Mouse (Mus musculus) lung, embryonic 15.5 days (tissue): ENCODE measurements around the gene Olfr463. TPM values are rescaled to one million over a fixed set of nuclear protein-coding genes. Genes with fewer than 3 reads are reported as not detected.
"Not testable (repeated sequence)": the region's sequence is repeated elsewhere in the genome, so short reads cannot be mapped to it uniquely, and the experiment has no call there.

Experiments
- ATAC-seq: fragments of 200-750 bp; cut with Nextera tagmentation; 2 replicates; pipeline ENCODE4 v1.8.0; 2017; ENCODE audit warnings: moderate number of reproducible peaks, borderline replicate concordance; ENCODE audit not compliant: low FRiP score, low TSS enrichment; ENCODE audit errors: extremely low read depth
- H3K27ac ChIP-seq: fragments of 300-500 bp; sonication (generic); 2 replicates; pipeline ENCODE4 v1.5.1; 2015; ENCODE audit warnings: moderate library complexity, mild to moderate bottlenecking, inconsistent platforms
- H3K27me3 ChIP-seq: fragments of 300-500 bp; sonication (generic); 2 replicates; pipeline ENCODE4 v1.6.1; 2015; ENCODE audit warnings: inconsistent platforms
- H3K36me3 ChIP-seq: fragments of 300-500 bp; sonication (generic); 2 replicates; pipeline ENCODE4 v1.6.1; 2015; ENCODE audit warnings: inconsistent platforms
- H3K4me1 ChIP-seq: fragments of 300-500 bp; sonication (generic); 2 replicates; pipeline ENCODE4 v1.6.1; 2015; ENCODE audit warnings: inconsistent platforms
- H3K4me2 ChIP-seq: fragments of 300-500 bp; sonication (generic); 2 replicates; pipeline ENCODE4 v1.6.1; 2015; ENCODE audit warnings: inconsistent platforms, mild to moderate bottlenecking, moderate library complexity
- H3K4me3 ChIP-seq: fragments of 300-500 bp; sonication (generic); 2 replicates; pipeline ENCODE4 v1.5.1; 2015; ENCODE audit warnings: mild to moderate bottlenecking, inconsistent platforms
- H3K9ac ChIP-seq: fragments of 300-500 bp; sonication (generic); 2 replicates; pipeline ENCODE4 v1.6.1; 2015; ENCODE audit warnings: inconsistent platforms
- H3K9me3 ChIP-seq: fragments of 300-500 bp; sonication (generic); 2 replicates; pipeline ENCODE4 v1.6.1; 2016; ENCODE audit warnings: inconsistent platforms
- WGBS: fragments of 180-500 bp; shearing (Covaris S2); methylation state at CpG from one replicate; pipeline ENCODE4 v1.1.7; 2015; 5-methylcytosine and 5-hydroxymethylcytosine counted together
- polyA plus RNA-seq: library from polyadenylated mRNA; unstranded; fragments of >200 nt; fragmentation: Nextera tagmentation; extraction: Ambion mirVana; gene quantifications from 2 replicates; pipeline ENCODE4 v1.2.1, GENCODE M21; 2015

The Olfr463 gene
- polyA plus RNA-seq, 1 experiment from 2014 or later: not detected

DNA sequence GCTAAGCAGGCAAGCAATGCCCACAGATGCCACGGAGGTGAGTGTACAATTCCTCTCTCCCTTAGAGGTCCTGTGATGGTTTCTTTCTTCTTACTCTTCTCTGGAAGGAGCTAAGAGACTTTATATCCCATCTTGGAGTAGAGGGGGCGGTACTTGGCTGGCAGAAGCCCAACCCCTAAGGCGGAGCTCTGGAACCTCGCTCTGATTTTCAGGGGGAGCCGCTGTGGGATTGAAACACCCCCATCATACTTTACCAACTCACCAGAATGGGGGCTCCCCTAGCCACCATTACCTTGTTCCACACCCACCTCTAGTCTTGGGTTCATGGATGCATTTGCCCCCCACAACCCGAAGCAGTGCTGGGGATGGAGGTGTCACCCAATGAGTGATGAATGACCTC is 21.8 kb downstream of the Olfr463 start, which contains the start of gene Epx:
Gene Epx (minus strand): TSS at position 101 of the 400 bp plus-strand sequence.
- H3K36me3 ChIP-seq: no peaks in the 10 kb centered on the region
- no peak within 1 kb of the TSS for H3K27ac ChIP-seq
- H3K4me3 ChIP-seq: no peak within 1 kb of the TSS
- H3K4me2 ChIP-seq: no peak within 1 kb of the TSS
- H3K4me1 ChIP-seq: no peaks in the 10 kb centered on the region
- H3K9ac ChIP-seq: no peak within 1 kb of the TSS
- no peaks in the 10 kb centered on the region for H3K27me3 ChIP-seq
- H3K9me3 ChIP-seq: no peaks in the 10 kb centered on the region
- WGBS: 77% methylated on average over 6 of the region's 6 CpGs
- no peak for ATAC-seq

DNA sequence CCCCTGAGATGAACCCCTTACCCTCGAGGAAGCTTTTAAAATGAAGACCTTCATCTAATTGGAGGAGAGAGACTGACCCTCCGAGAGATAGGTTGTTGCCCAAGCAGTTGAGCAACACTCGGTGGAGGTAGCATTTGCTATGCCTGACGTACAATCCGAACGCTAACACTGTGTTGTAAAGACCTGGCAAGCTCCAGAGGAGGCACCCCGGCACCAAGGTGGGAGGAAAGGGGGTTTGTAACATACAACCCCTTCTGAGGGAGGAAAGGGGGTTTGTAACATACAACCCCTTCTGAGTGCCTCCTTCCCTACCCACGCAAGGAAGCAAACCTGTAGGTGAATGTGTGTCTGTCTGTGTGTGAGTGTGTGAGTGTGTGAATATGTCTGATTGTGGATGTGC is 25.4 kb downstream of the Olfr463 start:
- 26% methylated on average over 8 of the region's 8 CpGs for WGBS
- no peak overlapping the region for H3K4me3 ChIP-seq
- no peak overlapping the region for H3K4me2 ChIP-seq
- ATAC-seq: no peak
- H3K36me3 ChIP-seq: no peaks in the 10 kb centered on the region
- H3K9me3 ChIP-seq: no peaks in the 10 kb centered on the region
- no peak overlapping the region for H3K9ac ChIP-seq
- no peaks in the 10 kb centered on the region for H3K4me1 ChIP-seq
- no peaks in the 10 kb centered on the region for H3K27me3 ChIP-seq
- H3K27ac ChIP-seq: no peak overlapping the region

DNA sequence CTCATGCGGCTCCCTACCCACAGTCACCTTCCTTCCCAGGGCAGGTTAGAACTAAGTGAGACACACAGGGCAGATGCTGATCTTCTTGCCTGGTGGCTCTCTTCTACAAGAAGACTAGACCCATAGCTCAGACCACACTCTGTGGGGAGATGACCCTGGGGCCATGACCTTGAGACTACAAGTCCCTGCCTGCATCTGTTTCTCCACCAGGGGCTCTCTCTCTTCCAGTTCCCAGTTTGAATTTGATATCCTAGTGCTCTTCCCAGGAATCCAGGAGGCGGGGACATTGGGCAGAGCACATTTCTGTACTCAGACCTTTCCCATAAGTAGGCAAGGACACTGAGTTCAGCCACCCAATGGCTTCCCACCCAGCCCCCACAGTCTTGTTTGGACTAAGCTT is 27.1 kb downstream of the Olfr463 start:
- WGBS: 76% methylated on average over 2 of the region's 2 CpGs

DNA sequence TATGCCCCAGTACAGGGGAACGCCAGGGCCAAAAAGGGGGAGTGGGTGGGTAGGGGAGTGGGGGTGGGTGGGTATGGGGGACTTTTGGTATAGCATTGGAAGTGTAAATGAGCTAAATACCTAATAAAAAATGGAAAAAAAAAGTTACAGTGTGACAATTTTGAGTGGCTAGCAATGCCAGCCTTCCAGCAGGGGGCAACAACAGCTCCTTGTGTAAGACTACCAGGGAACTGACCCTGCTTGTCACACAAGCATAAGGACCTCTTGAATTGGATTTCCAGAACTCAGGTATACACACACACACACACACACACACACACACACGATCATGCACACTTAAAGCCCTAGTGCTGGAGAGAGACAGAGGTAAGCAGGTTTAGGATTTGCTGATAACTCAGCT is 30.3 kb downstream of the Olfr463 start:
- not testable (repeated sequence) for H3K4me1 ChIP-seq, H3K27ac ChIP-seq, H3K9me3 ChIP-seq, H3K4me2 ChIP-seq, ATAC-seq, H3K9ac ChIP-seq, H3K36me3 ChIP-seq, H3K27me3 ChIP-seq, H3K4me3 ChIP-seq
- 70% methylated on average over 1 of the region's 2 CpGs for WGBS

More for the DNA sequence above, 27.1 kb downstream of the Olfr463 start:
- Histone ChIP-seq H3K4me1 (no peaks in the 10 kb centered on the region), H3K4me2 (no peak overlapping the region), H3K9ac (no peak overlapping the region), H3K36me3 (no peaks in the 10 kb centered on the region), H3K27ac (no peak overlapping the region), H3K4me3 (no peak overlapping the region), H3K9me3 (no peaks in the 10 kb centered on the region), H3K27me3 (no peaks in the 10 kb centered on the region)
- ATAC-seq: no peak

DNA sequence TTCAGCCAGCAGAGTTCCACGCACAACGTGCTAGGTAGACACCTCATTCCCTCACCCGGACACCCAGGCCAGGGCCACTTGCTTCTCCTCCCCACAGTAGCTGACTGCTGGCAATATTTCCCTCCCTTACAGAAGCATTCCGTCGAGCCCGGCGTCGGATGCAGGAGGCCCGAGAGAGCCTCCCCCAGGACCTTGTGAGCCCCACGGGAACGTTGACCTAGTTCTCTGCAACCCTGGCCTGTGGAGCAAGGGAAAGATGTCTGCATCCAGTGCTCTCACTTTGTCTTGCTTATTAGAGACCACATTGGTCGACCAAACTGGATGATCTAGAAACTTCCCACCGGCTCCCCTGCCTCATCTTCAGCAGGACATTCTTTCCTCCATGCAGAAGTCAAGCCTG is 34.4 kb downstream of the Olfr463 start:
- no peak for ATAC-seq
- WGBS: 87% methylated on average over 13 of the region's 13 CpGs

DNA sequence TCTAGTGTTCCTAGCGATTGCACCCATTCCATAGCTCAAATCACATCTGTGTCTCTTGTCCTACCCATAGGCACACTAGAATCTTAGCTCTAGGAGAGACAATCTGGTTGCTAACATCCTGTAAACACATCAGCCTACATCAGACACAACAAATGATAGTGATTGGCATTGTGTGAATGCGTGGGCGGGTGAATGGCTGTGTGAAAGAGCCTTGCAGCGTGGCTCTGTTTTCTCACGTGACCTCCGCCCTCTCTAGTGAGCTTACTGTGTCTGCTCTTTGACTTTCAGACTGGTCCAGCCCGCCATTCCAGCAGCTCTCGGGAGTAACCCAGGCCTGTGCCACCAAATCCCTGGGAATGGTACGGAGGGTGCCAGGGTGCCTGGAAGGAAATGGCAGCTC is 36.8 kb downstream of the Olfr463 start:
- Histone ChIP-seq H3K9ac (no peak overlapping the region), H3K4me2 (no peak overlapping the region), H3K9me3 (no peaks in the 10 kb centered on the region), H3K27me3 (no peaks in the 10 kb centered on the region), H3K27ac (no peak overlapping the region), H3K36me3 (peaks cover 26% of the 10 kb centered on the region), H3K4me1 (no peaks in the 10 kb centered on the region), H3K4me3 (no peak overlapping the region)
- no peak for ATAC-seq
- 80% methylated on average over 9 of the region's 9 CpGs for WGBS

More for the DNA sequence above, 34.4 kb downstream of the Olfr463 start:
- Histone ChIP-seq H3K27ac (no peak overlapping the region), H3K36me3 (peaks cover 12% of the 10 kb centered on the region; the same call in 1 of the 2 replicates), H3K27me3 (no peaks in the 10 kb centered on the region), H3K9me3 (no peaks in the 10 kb centered on the region), H3K4me3 (no peak overlapping the region), H3K4me2 (no peak overlapping the region), H3K4me1 (no peaks in the 10 kb centered on the region), H3K9ac (no peak overlapping the region)

DNA sequence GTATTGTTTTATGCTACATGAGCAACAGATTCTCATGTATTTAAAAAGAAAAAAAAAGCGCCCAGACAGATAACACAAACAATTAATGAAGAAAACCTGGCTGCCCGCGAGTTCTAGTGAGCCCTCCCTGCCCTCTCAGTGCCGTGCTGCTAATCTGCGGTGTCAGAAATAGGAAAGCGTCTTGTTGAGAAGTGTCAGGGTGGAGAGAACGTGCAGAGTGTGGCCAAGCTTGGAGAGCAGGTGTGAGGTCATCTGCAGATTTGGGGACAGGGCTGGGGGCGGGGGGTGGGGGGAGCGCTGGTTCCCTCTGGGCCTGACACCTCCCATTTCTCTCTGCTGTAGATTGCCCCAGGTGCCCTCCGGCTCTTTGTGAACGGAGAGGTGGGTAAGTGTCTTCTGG is 37.9 kb downstream of the Olfr463 start:
- Histone ChIP-seq H3K4me1 (no peaks in the 10 kb centered on the region), H3K27ac (no peak overlapping the region), H3K9ac (no peak overlapping the region), H3K9me3 (no peaks in the 10 kb centered on the region), H3K36me3 (peaks cover 26% of the 10 kb centered on the region), H3K4me2 (no peak overlapping the region), H3K4me3 (no peak overlapping the region), H3K27me3 (no peaks in the 10 kb centered on the region)
- WGBS: 77% methylated on average over 11 of the region's 11 CpGs
- no peak for ATAC-seq

DNA sequence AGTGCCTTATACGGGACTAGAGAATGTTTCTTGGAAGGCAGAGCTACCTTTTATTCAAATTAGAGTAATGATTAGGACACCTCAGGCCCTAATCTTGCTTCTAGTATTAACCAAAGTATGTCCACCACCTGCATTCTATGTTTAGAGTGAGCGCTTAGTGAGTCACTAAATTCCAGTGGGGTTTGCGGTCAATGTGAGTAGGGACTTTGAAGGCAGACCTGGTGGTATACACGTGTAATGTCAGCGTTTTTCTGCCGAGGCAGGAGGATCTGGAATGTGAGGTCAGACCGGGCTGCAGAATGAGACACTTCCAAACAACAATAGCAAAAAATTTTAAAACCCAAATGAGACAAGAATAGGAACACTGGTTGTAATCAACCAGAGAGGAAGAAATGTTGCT is 42.6 kb downstream of the Olfr463 start:
- Histone ChIP-seq H3K4me1 (peaks cover 7% of the 10 kb centered on the region), H3K9ac (no peak overlapping the region), H3K36me3 (peaks cover 21% of the 10 kb centered on the region), H3K9me3 (no peaks in the 10 kb centered on the region), H3K4me3 (no peak overlapping the region), H3K4me2 (no peak overlapping the region), H3K27me3 (no peaks in the 10 kb centered on the region), H3K27ac (no peak overlapping the region)
- no peak for ATAC-seq
- WGBS: 83% methylated on average over 7 of the region's 7 CpGs

DNA sequence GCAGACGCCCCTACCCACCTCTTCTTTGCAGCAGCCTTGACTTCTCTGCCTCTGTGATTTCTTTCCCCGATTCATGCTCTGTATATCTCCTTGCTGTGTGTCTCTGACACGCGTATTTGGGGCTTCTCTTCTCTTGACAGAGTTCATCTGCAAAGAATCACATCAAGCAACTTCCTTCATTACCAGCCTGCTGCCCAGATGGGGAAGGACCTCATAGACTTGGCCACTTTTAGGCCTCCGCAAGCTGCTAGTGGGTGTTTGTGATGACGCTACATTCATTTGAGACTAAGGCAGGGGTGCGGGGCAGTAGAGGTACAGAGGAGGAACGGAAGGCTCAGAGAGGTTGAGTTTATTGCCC is 43.6 kb downstream of the Olfr463 start:
- Histone ChIP-seq H3K36me3 (peaks cover 20% of the 10 kb centered on the region), H3K4me2 (peak overlapping the region; percentile 79), H3K4me1 (peaks cover 7% of the 10 kb centered on the region), H3K9me3 (no peaks in the 10 kb centered on the region), H3K27ac (peak overlapping the region; percentile 36; the same call in 1 of the 2 replicates), H3K4me3 (peak overlapping the region; percentile 60), H3K27me3 (no peaks in the 10 kb centered on the region), H3K9ac (peak overlapping the region; percentile 32)
- WGBS: 33% methylated on average over 8 of the region's 8 CpGs
- ATAC-seq: no peak

DNA sequence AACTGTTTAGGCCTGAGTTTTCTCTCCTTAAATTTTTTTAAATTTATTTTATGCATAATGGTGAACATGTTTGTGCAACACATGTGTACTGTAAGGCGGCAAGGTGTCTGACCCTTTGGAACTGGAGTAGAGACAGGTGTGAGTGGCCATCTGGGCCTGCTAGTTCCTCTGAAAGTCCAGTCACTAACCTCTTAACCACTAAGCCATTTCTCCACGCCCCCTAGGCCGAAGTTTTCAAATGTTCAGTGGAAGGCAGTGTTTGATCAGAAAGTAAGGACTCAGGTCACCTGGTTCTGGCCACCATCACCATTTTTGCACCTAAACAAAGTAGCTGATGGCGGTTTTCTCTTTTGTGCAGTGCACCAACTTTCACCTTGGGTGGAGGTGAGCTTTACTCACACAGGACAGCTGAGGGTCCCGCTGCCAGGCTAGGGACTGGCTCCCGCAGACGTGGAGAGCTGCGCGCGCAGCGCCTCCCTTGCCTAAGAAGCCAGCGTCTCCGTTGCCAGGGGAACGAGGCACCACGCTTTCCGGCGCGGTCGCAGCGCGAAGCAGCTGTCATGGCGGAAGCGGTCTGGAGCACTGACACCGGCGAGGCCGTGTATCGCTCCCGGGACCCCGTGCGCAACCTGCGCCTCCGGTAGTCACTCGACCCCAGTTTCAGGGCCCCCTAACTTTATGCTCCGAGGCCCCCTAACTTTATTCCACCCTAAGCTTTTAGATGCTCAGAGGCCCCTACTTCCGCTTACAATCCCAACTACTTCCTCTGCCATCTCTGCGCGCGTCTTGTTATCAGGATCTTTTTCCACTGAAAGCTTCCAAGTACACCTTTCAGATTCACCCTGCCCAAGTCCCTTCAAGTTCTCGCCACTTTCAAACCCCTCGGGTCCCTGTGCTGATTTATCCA is 44.2 kb downstream of the Olfr463 start, which contains the start of gene Mks1:
Gene Mks1 (plus strand): TSS at position 526 of the 907 bp plus-strand sequence.
- WGBS: 4% methylated on average over 40 of the region's 40 CpGs
- Histone ChIP-seq H3K36me3 (peaks cover 16% of the 10 kb centered on the region), H3K27me3 (no peaks in the 10 kb centered on the region), H3K27ac (peak within 1 kb of the TSS; percentile 36; the same call in 1 of the 2 replicates), H3K4me1 (peaks cover 7% of the 10 kb centered on the region), H3K9ac (peak within 1 kb of the TSS; percentile 38), H3K4me2 (peak within 1 kb of the TSS; percentile 79), H3K4me3 (peak within 1 kb of the TSS; percentile 60), H3K9me3 (no peaks in the 10 kb centered on the region)
- ATAC-seq: peak; percentile 91; the same call in 1 of the 2 replicates

DNA sequence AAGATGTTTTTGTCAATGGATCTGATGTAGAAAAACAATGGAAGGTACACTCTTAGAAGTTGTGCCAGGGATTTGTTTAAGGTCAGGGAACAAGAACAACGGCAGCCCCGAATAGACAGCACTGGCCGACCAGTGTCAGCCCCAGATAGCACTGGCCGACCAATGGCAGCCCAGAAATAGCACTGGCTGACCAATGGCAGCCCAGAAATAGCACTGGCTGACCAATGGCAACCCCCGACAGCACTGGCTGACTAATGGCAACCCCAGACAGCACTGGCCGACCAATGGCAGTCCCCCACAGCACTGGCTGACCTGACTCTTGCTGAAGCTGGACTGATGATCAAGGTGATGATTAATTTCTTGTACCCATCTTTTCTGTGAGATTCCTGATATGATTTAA is 49.3 kb downstream of the Olfr463 start:
- no peaks in the 10 kb centered on the region for H3K9me3 ChIP-seq
- ATAC-seq: no peak
- H3K9ac ChIP-seq: no peak overlapping the region
- H3K4me3 ChIP-seq: no peak overlapping the region
- H3K4me1 ChIP-seq: peaks cover 4% of the 10 kb centered on the region; the same call in 1 of the 2 replicates
- 51% methylated on average over 6 of the region's 6 CpGs for WGBS
- no peak overlapping the region for H3K27ac ChIP-seq
- no peaks in the 10 kb centered on the region for H3K27me3 ChIP-seq
- H3K36me3 ChIP-seq: no peaks in the 10 kb centered on the region
- no peak overlapping the region for H3K4me2 ChIP-seq

DNA sequence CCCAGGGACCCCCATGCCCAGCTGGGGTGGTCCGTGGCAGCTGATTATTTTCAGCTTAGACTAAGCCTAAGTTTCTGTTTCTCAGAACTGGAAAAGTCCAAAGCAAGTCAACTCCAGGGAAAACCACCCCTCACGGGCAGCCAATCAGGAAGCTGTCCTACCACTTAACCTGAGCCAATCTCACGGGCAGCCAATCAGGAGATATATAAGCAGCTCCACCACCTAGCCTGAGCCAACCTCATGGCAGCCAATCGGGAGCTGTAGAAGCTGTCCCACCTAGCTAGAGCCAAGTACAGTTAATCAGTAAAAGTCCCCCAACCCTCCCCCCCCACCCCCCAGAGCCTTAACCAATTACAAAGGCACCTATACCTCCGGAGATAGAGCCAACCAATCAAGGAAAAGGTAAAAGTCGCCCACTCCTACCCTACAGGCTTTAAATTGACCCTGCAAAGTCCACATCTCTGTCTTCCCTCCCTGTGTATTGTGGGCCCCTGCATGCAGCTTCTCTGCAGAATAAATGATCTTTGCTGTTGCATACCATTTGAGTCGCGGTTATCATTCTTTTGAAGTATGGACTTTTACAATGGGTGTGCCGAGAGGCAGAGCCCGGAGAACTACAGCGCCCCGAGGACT is 50.1 kb downstream of the Olfr463 start:
- 70% methylated on average over 12 of the region's 12 CpGs for WGBS
- no peaks in the 10 kb centered on the region for H3K9me3 ChIP-seq
- no peak overlapping the region for H3K27ac ChIP-seq
- no peaks in the 10 kb centered on the region for H3K36me3 ChIP-seq
- H3K4me3 ChIP-seq: no peak overlapping the region
- H3K9ac ChIP-seq: no peak overlapping the region
- H3K27me3 ChIP-seq: no peaks in the 10 kb centered on the region
- H3K4me1 ChIP-seq: no peaks in the 10 kb centered on the region
- ATAC-seq: no peak
- no peak overlapping the region for H3K4me2 ChIP-seq
